Mouse (Mus musculus): ENCODE measurements around the gene Kbtbd6. TPM values are rescaled to one million over a fixed set of nuclear protein-coding genes. Genes with fewer than 3 reads are reported as not detected.
A peak's percentile ranks its signal among the peaks of the same experiment; 100 is the strongest.
"Not testable (repeated sequence)": the region's sequence is repeated elsewhere in the genome, so short reads cannot be mapped to it uniquely, and the experiment has no call there.

Kbtbd6 gene
- 28.5 and 30.0 TPM in 2 replicates for polyA plus RNA-seq (2012; rRNA removed)

- H3K27me3 ChIP-seq (ENCODE audit: control insufficient read depth, insufficient read depth, low read length); H3K36me3 ChIP-seq (ENCODE audit: control insufficient read depth, insufficient read depth, low read length); H3K4me1 ChIP-seq (ENCODE audit: control insufficient read depth, insufficient read depth, low read length): not testable (repeated sequence)
- H3K27ac ChIP-seq (ENCODE audit: control insufficient read depth, insufficient read depth, low read depth, low read length): peak within 1 kb of the TSS; percentile 90
- peak within 1 kb of the TSS; percentile 89 for H3K4me3 ChIP-seq (ENCODE audit: control insufficient read depth, low read depth, low read length)
- TF ChIP-seq POLR2A (IDR thresholded peaks at IDR 0.05; ENCODE audit: control insufficient read depth, low read depth, low read length): peak; percentile 100
Observed at GRCm38 (mm10) chr14:79451681-79452590, at the start of gene Kbtbd6. Gene Kbtbd6, plus strand, starts transcription at chr14:79451835.

- H3K27ac ChIP-seq (ENCODE audit: control insufficient read depth, insufficient read depth, low read depth, low read length): no peak overlapping the region
- H3K4me3 ChIP-seq (ENCODE audit: control insufficient read depth, low read depth, low read length): no peak overlapping the region
- no peaks in the 10 kb centered on the region for H3K27me3 ChIP-seq (ENCODE audit: control insufficient read depth, insufficient read depth, low read length)
- no peaks in the 10 kb centered on the region for H3K4me1 ChIP-seq (ENCODE audit: control insufficient read depth, insufficient read depth, low read length)
- no peak for TF ChIP-seq CTCF (IDR thresholded peaks at IDR 0.05; ENCODE audit: control insufficient read depth, insufficient read depth, insufficient replicate concordance, low read depth, low read length)
- no peaks in the 10 kb centered on the region; the same call in 1 of the 2 replicates for H3K36me3 ChIP-seq (ENCODE audit: control insufficient read depth, insufficient read depth, low read length)
Observed at GRCm38 (mm10) chr14:79407641-79408040, 44.0 kb upstream of the Kbtbd6 start.

GRCm38 (mm10) chr14:79409278-79409830 is 42.3 kb upstream of the Kbtbd6 start:
- Histone ChIP-seq H3K36me3 (ENCODE audit: control insufficient read depth, insufficient read depth, low read length) (peaks cover 1% of the 10 kb centered on the region; the same call in 1 of the 2 replicates), H3K4me1 (ENCODE audit: control insufficient read depth, insufficient read depth, low read length) (no peaks in the 10 kb centered on the region), H3K27ac (ENCODE audit: control insufficient read depth, insufficient read depth, low read depth, low read length) (no peak overlapping the region), H3K27me3 (ENCODE audit: control insufficient read depth, insufficient read depth, low read length) (no peaks in the 10 kb centered on the region), H3K4me3 (ENCODE audit: control insufficient read depth, low read depth, low read length) (no peak overlapping the region)
- no peak for TF ChIP-seq CTCF (IDR thresholded peaks at IDR 0.05; ENCODE audit: control insufficient read depth, insufficient read depth, insufficient replicate concordance, low read depth, low read length)
- TF ChIP-seq POLR2A (IDR thresholded peaks at IDR 0.05; ENCODE audit: control insufficient read depth, low read depth, low read length): no peak

GRCm38 (mm10) chr14:79410662-79411061 is 41.0 kb upstream of the Kbtbd6 start:
- Histone ChIP-seq H3K36me3 (ENCODE audit: control insufficient read depth, insufficient read depth, low read length) (peaks cover 1% of the 10 kb centered on the region; the same call in 1 of the 2 replicates), H3K27ac (ENCODE audit: control insufficient read depth, insufficient read depth, low read depth, low read length) (no peak overlapping the region), H3K4me3 (ENCODE audit: control insufficient read depth, low read depth, low read length) (no peak overlapping the region), H3K4me1 (ENCODE audit: control insufficient read depth, insufficient read depth, low read length) (no peaks in the 10 kb centered on the region), H3K27me3 (ENCODE audit: control insufficient read depth, insufficient read depth, low read length) (no peaks in the 10 kb centered on the region)
- no peak for TF ChIP-seq CTCF (IDR thresholded peaks at IDR 0.05; ENCODE audit: control insufficient read depth, insufficient read depth, insufficient replicate concordance, low read depth, low read length)
- no peak for TF ChIP-seq POLR2A (IDR thresholded peaks at IDR 0.05; ENCODE audit: control insufficient read depth, low read depth, low read length)

- Histone ChIP-seq H3K4me3 (ENCODE audit: control insufficient read depth, low read depth, low read length) (no peak overlapping the region), H3K27me3 (ENCODE audit: control insufficient read depth, insufficient read depth, low read length) (no peaks in the 10 kb centered on the region), H3K36me3 (ENCODE audit: control insufficient read depth, insufficient read depth, low read length) (peaks cover 1% of the 10 kb centered on the region; the same call in 1 of the 2 replicates), H3K4me1 (ENCODE audit: control insufficient read depth, insufficient read depth, low read length) (no peaks in the 10 kb centered on the region), H3K27ac (ENCODE audit: control insufficient read depth, insufficient read depth, low read depth, low read length) (no peak overlapping the region)
- TF ChIP-seq CTCF (IDR thresholded peaks at IDR 0.05; ENCODE audit: control insufficient read depth, insufficient read depth, insufficient replicate concordance, low read depth, low read length) (no peak), POLR2A (IDR thresholded peaks at IDR 0.05; ENCODE audit: control insufficient read depth, low read depth, low read length) (no peak)
Observed at GRCm38 (mm10) chr14:79413121-79413520, 38.5 kb upstream of the Kbtbd6 start.

GRCm38 (mm10) chr14:79420083-79420685 is 31.5 kb upstream of the Kbtbd6 start:
- Histone ChIP-seq H3K27me3 (ENCODE audit: control insufficient read depth, insufficient read depth, low read length) (no peaks in the 10 kb centered on the region), H3K36me3 (ENCODE audit: control insufficient read depth, insufficient read depth, low read length) (peaks cover 1% of the 10 kb centered on the region; the same call in 1 of the 2 replicates), H3K27ac (ENCODE audit: control insufficient read depth, insufficient read depth, low read depth, low read length) (no peak overlapping the region), H3K4me3 (ENCODE audit: control insufficient read depth, low read depth, low read length) (peak overlapping the region; percentile 26; the same call in 1 of the 2 replicates), H3K4me1 (ENCODE audit: control insufficient read depth, insufficient read depth, low read length) (no peaks in the 10 kb centered on the region; the same call in none of the 2 replicates)
- TF ChIP-seq CTCF (IDR thresholded peaks at IDR 0.05; ENCODE audit: control insufficient read depth, insufficient read depth, insufficient replicate concordance, low read depth, low read length): no peak
- no peak for TF ChIP-seq POLR2A (IDR thresholded peaks at IDR 0.05; ENCODE audit: control insufficient read depth, low read depth, low read length)
